Mouse (Mus musculus) c-Kit-positive CD71-negative TER-119-negative erythroid progenitor cells, embryonic 14.5 days (primary cell): Measurements from ENCODE around the gene Samd4b.
A peak's percentile ranks its signal among the peaks of the same experiment; 100 is the strongest.

Experiments
- DNase-seq: peaks from one replicate; pipeline ENCODE4 v3.0.0-alpha.2; 2013; ENCODE audit warnings: low read depth

The Samd4b gene

GRCm38 (mm10) chr7:28356981-28357380 is 241.0 kb downstream of the Samd4b start:
- no peak for DNase-seq

- DNase-seq = no peak
Observed at GRCm38 (mm10) chr7:28355221-28355620, 242.7 kb downstream of the Samd4b start.

- no peak for DNase-seq
Observed at GRCm38 (mm10) chr7:28354596-28354995, 243.3 kb downstream of the Samd4b start.

GRCm38 (mm10) chr7:28354113-28354581 is 243.8 kb downstream of the Samd4b start:
- DNase-seq = no peak

GRCm38 (mm10) chr7:28353267-28353666 is 244.7 kb downstream of the Samd4b start:
- no peak for DNase-seq

- DNase-seq = no peak
Observed at GRCm38 (mm10) chr7:28351676-28352191, 246.2 kb downstream of the Samd4b start.

GRCm38 (mm10) chr7:28350155-28350883 is 247.6 kb downstream of the Samd4b start, which contains the start of gene Rps16:
Gene Rps16, plus strand, starts transcription at chr7:28350652.
- DNase-seq = peak; percentile 97
